Mouse (Mus musculus): ENCODE results near the gene Slc5a5. TPM values are rescaled to one million over a fixed set of nuclear protein-coding genes. Genes with fewer than 3 reads are reported as not detected.

Slc5a5 gene
- total and polyA plus RNA-seq, 3 experiments: 0.04 to 0.26 (median 0.16) TPM

GRCm38 (mm10) chr8:70897681-70898413, 5.3 kb upstream of the Slc5a5 start:
- H3K79me2 ChIP-seq (replicated peaks; ENCODE audit: control insufficient read depth, extremely low read depth, insufficient read depth, poor library complexity, severe bottlenecking): peaks cover 24% of the 10 kb centered on the region
- TF ChIP-seq NRF1 (IDR thresholded peaks at IDR 0.05; ENCODE audit: low read depth, low read length) (peak; percentile 18; the same call in 1 of the 2 replicates), USF1 (IDR thresholded peaks at IDR 0.05; ENCODE audit: low read depth, low read length) (no peak), MAZ (IDR thresholded peaks at IDR 0.05; ENCODE audit: low read depth, low read length) (0 out of 2 replicates have a peak, but pooled peaks have one; percentile 18), MEF2A (IDR thresholded peaks at IDR 0.05; ENCODE audit: borderline replicate concordance, low read depth, low read length) (0 out of 2 replicates have a peak, but pooled peaks have one; percentile 5), MXI1 (IDR thresholded peaks at IDR 0.05; ENCODE audit: low read depth, low read length) (0 out of 2 replicates have a peak, but pooled peaks have one; percentile 6), MAX (IDR thresholded peaks at IDR 0.05; ENCODE audit: low read length) (no peak), MYC (IDR thresholded peaks at IDR 0.05; ENCODE audit: low read depth, low read length) (0 out of 2 replicates have a peak, but pooled peaks have one; percentile 20), SMC3 (IDR thresholded peaks at IDR 0.05; ENCODE audit: low read depth, low read length) (peak; percentile 74), SIN3A (IDR thresholded peaks at IDR 0.05; ENCODE audit: low read length) (peak; percentile 6; the same call in 1 of the 2 replicates), RAD21 (IDR thresholded peaks at IDR 0.05; ENCODE audit: low read depth, low read length) (peak; percentile 86), GABPA (IDR thresholded peaks at IDR 0.05; ENCODE audit: insufficient replicate concordance, low read depth, low read length) (no peak), CTCF (conservative IDR thresholded peaks at IDR 0.05 in 1 of 2, IDR thresholded peaks at IDR 0.05 in 1 of 2; ENCODE audit: low read depth in 2 of 2, low read length in 2 of 2) (peak; percentile 91 to 93)
- no peaks in the 10 kb centered on the region for H3K27me3 ChIP-seq (replicated peaks)
- peak overlapping the region; percentile 68 for H3K27ac ChIP-seq (ENCODE audit: insufficient read depth, low read depth)
- peak overlapping the region; percentile 89 for H3K4me2 ChIP-seq (ENCODE audit: insufficient read depth, low read depth, poor library complexity, severe bottlenecking)
- dilution Hi-C loops (cut with MboI; ENCODE audit: extremely low pct_ligation_motif_present, extremely low pct_unique_long_range_greater_than_20kb, low sequenced_read_pairs) (no loop called here), in situ Hi-C loops (cut with MboI; ENCODE audit: low pct_ligation_motif_present, low pct_unique_long_range_greater_than_20kb, low sequenced_read_pairs) (loop anchor here (5.0 kb wide), 1 partner anchor 59 kb away; no protein-coding TSS in a partner anchor)
- H3K4me1 ChIP-seq (ENCODE audit: control insufficient read depth in 1 of 2, insufficient read depth in 2 of 2): peaks cover 18 to 37% of the 10 kb centered on the region in 2 experiments
- H3K9me3 ChIP-seq (replicated peaks; ENCODE audit: low read length): peaks cover 8% of the 10 kb centered on the region
- H3K4me3 ChIP-seq (replicated peaks in 1 of 3; ENCODE audit: low read depth in 2 of 3, low read length in 2 of 3, poor library complexity in 1 of 3): peak overlapping the region; percentile 45 to 96 (median 61)
- H3K9ac ChIP-seq (ENCODE audit: insufficient read depth, low read depth): peak overlapping the region; percentile 90
- peaks cover 35 to 37% of the 10 kb centered on the region in 2 experiments for H3K36me3 ChIP-seq (replicated peaks in 1 of 2; ENCODE audit: control insufficient read depth in 1 of 2, insufficient read depth in 1 of 2, low read length in 1 of 2)
- peak; percentile 86 for DNase-seq (ENCODE audit: extremely low read depth)

GRCm38 (mm10) chr8:70897021-70897680, 4.6 kb upstream of the Slc5a5 start, which contains the start of gene Rpl18a:
TSS of gene Rpl18a (minus strand) at chr8:70897412.
- H3K9me3 ChIP-seq (replicated peaks; ENCODE audit: low read length): peaks cover 15% of the 10 kb centered on the region
- H3K9ac ChIP-seq (ENCODE audit: insufficient read depth, low read depth): peak within 1 kb of the TSS; percentile 90
- dilution Hi-C loops (cut with MboI; ENCODE audit: extremely low pct_ligation_motif_present, extremely low pct_unique_long_range_greater_than_20kb, low sequenced_read_pairs): no loop called here
- H3K4me3 ChIP-seq (replicated peaks in 1 of 3; ENCODE audit: low read depth in 2 of 3, low read length in 2 of 3, poor library complexity in 1 of 3): peak within 1 kb of the TSS; percentile 91 to 96 (median 94)
- H3K27ac ChIP-seq (ENCODE audit: insufficient read depth, low read depth): peak within 1 kb of the TSS; percentile 68
- in situ Hi-C loops (cut with MboI; ENCODE audit: low pct_ligation_motif_present, low pct_unique_long_range_greater_than_20kb, low sequenced_read_pairs): loop anchor here (5.0 kb wide), 1 partner anchor 60 kb away; no protein-coding TSS in a partner anchor
- peak within 1 kb of the TSS; percentile 89 for H3K4me2 ChIP-seq (ENCODE audit: insufficient read depth, low read depth, poor library complexity, severe bottlenecking)
- H3K36me3 ChIP-seq (replicated peaks in 1 of 2; ENCODE audit: control insufficient read depth in 1 of 2, insufficient read depth in 1 of 2, low read length in 1 of 2): peaks cover 39 to 44% of the 10 kb centered on the region in 2 experiments
- H3K27me3 ChIP-seq (replicated peaks): no peaks in the 10 kb centered on the region
- H3K79me2 ChIP-seq (replicated peaks; ENCODE audit: control insufficient read depth, extremely low read depth, insufficient read depth, poor library complexity, severe bottlenecking): peaks cover 24% of the 10 kb centered on the region
- DNase-seq (ENCODE audit: extremely low read depth): peak; percentile 99
- peaks cover 18 to 30% of the 10 kb centered on the region in 2 experiments for H3K4me1 ChIP-seq (ENCODE audit: control insufficient read depth in 1 of 2, insufficient read depth in 2 of 2)
- TF ChIP-seq CTCF (conservative IDR thresholded peaks at IDR 0.05 in 1 of 2, IDR thresholded peaks at IDR 0.05 in 1 of 2; ENCODE audit: low read depth in 2 of 2, low read length in 2 of 2) (no peak), ELF1 (IDR thresholded peaks at IDR 0.05; ENCODE audit: low read depth, low read length) (peak; percentile 76), MAFK (IDR thresholded peaks at IDR 0.05; ENCODE audit: insufficient replicate concordance, low read length) (no peak), KAT2A (IDR thresholded peaks at IDR 0.05; ENCODE audit: insufficient replicate concordance, low read length) (peak; percentile 96; the same call in 1 of the 2 replicates), MYC (IDR thresholded peaks at IDR 0.05; ENCODE audit: low read depth, low read length) (peak; percentile 87), ZNF384 (IDR thresholded peaks at IDR 0.05; ENCODE audit: low read depth, low read length) (0 out of 2 replicates have a peak, but pooled peaks have one; percentile 34), GABPA (IDR thresholded peaks at IDR 0.05; ENCODE audit: insufficient replicate concordance, low read depth, low read length) (peak; percentile 42; the same call in 1 of the 2 replicates), ZKSCAN1 (IDR thresholded peaks at IDR 0.05; ENCODE audit: borderline replicate concordance, low read depth, low read length) (no peak), POLR2AphosphoS2 (IDR thresholded peaks at IDR 0.05; ENCODE audit: low read depth, low read length) (peak; percentile 97), NRF1 (IDR thresholded peaks at IDR 0.05; ENCODE audit: low read depth, low read length) (peak; percentile 80), TBP (conservative IDR thresholded peaks at IDR 0.05; ENCODE audit: low read depth, low read length) (peak; percentile 97), EP300 (IDR thresholded peaks at IDR 0.05; ENCODE audit: low read length) (no peak), MAX (IDR thresholded peaks at IDR 0.05; ENCODE audit: low read length) (peak; percentile 93), RAD21 (IDR thresholded peaks at IDR 0.05; ENCODE audit: low read depth, low read length) (no peak), IRF4 (IDR thresholded peaks at IDR 0.05; ENCODE audit: low read depth, low read length) (peak; percentile 56; the same call in 1 of the 2 replicates), PAX5 (IDR thresholded peaks at IDR 0.05; ENCODE audit: low read length) (no peak), ZMIZ1 (IDR thresholded peaks at IDR 0.05; ENCODE audit: low read depth, low read length) (peak; percentile 95), HCFC1 (IDR thresholded peaks at IDR 0.05; ENCODE audit: low read depth, low read length) (peak; percentile 96), BHLHE40 (IDR thresholded peaks at IDR 0.05; ENCODE audit: low read depth, low read length) (no peak), MEF2A (IDR thresholded peaks at IDR 0.05; ENCODE audit: borderline replicate concordance, low read depth, low read length) (peak; percentile 59), SIN3A (IDR thresholded peaks at IDR 0.05; ENCODE audit: low read length) (peak; percentile 85), E2F4 (IDR thresholded peaks at IDR 0.05; ENCODE audit: insufficient replicate concordance, low read depth, low read length) (peak; percentile 74; the same call in 1 of the 2 replicates)
